Mouse (Mus musculus) liver, adult (tissue): ENCODE results near the gene Aqp9.

Source experiments
- GATA4 ChIP-seq: IDR thresholded peaks from 2 replicates; pipeline ENCODE4 v1.6.1; 2014; ENCODE audit warnings: mild to moderate bottlenecking, low read length; ENCODE audit not compliant: insufficient replicate concordance

Aqp9 gene

DNA sequence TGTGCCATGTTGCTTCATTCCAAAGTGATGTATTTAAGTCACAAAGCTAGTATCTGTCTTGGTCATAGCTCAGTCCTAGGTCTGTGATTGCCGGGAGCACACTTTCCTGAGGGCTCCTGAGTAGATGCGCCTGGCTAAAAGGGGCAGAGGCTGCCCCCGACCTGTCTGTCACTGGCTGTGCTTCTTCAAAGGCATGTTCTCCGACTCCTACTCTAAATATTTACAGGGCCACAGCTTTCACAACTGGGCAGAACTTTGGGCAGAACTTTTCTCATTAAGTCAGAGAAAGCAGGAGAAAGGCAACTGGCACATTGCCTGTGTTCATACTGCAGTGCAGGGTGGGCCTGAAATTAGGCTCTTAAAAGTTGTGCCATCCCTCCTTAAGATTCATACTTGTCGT is 36.7 kb downstream of the Aqp9 start:
- TF ChIP-seq GATA4: no peak

DNA sequence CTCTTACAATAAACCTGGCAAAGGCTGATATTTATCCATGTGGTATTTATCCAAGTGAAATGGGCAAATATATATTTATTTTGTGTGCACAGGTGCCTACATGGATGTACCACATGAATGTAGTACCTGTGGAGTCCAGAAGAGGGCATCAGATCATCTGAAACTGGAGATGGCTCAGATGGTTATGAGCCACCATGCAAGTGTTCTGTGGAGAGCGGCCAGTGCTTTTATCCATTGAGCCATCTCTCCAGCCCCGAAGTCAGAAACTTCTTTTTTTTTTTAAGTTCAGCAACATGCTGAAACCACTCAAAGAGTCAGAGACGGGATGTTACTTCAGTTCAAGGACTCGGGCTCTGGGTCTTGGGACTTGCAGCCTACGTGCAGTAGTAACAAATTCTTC is 39.6 kb downstream of the Aqp9 start:
- no peak for TF ChIP-seq GATA4

DNA sequence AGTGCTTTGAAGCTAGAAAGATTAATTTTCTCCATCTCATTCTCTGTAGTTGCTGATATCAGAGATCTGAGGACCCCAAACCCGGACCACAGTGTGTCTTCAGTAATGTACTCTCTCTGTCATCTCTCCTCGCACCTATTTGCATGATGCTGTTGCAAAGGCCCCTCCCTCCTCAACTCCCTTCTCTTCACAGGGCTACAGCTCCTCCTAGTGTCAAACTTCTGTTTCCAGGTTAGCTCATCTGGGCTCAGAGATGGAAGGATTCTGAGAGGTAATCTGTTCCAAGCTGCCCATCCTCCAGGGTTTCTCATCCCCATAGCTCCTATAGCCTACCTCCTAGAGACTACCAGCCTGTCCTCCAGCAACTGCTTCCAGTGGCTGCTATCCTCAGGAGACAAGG is 42.3 kb downstream of the Aqp9 start:
- TF ChIP-seq GATA4: no peak

DNA sequence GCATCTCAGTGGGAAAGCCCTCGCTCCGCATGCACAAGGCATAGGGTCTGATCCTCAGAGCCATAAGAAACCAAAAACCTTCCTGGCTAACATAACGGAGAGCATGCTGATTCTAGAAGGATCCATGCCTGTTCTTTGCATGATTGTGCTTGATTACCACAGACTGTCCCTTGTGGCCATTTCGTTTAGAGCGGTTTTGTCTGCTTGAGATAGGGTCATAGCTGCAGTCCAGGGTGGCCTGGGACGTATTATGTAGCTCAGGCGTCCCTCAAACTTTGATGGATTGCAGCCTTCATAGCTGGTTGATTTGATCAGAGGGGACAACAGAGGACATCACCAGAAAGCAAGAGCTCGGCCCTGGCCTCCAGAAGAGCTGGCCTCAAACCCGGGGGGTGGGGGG is 47.6 kb downstream of the Aqp9 start:
- no peak for TF ChIP-seq GATA4

DNA sequence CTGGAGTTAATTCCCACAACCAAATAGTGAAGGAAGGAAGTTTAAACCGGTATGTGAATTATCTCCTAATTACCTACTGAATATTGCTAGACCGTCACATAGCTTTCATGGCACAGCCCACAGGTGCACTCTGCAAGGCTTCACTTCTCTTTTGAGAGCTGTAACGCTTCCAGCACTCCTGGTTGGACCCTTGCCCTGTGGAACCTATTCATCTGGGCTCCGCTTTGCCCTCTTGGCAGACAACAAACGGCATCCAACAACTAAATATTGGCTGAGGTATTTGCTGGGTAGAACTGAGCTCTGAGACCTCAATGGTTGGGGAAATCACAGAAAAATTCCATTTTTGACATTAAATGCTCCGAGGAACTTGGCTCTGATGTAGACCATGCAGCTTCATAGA is 55.3 kb downstream of the Aqp9 start:
- no peak for TF ChIP-seq GATA4

DNA sequence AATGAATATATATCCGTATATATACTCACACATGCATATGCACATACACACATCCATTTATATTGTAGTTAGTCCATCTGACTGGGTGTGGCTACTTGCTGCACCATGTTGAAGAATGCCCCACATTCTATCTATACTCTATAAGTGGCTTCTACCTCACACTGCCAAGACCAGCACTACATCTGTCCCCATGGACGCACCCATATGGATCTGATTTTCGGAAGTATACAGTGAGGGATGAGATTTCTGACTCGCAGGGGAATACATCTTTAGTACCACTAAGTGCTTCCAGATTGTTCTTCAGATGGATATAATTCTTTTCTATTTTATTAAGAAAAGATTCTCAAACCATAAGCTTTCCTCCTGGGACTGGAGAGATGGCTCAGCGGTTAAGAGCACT is 65.0 kb downstream of the Aqp9 start:
- no peak for TF ChIP-seq GATA4

DNA sequence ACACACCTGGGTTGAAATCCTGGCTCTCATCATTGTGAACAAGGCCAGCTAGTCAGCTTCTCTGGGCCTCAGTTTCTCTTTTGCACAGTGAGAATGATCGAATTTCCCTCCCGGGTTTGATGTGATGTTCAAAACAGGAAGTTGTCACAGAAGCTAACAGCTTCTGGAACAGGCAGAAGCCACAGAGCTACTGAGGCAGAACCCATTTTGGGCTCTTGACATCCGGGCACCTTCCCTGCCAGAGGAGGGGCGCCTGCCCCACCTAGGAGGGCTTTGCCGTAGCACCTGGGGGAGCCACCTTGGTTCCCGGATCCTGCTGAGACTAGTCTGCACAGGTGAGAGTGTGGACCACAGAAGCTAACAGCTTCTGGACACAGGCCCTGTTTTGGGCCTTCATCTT is 74.4 kb downstream of the Aqp9 start:
- no peak for TF ChIP-seq GATA4

DNA sequence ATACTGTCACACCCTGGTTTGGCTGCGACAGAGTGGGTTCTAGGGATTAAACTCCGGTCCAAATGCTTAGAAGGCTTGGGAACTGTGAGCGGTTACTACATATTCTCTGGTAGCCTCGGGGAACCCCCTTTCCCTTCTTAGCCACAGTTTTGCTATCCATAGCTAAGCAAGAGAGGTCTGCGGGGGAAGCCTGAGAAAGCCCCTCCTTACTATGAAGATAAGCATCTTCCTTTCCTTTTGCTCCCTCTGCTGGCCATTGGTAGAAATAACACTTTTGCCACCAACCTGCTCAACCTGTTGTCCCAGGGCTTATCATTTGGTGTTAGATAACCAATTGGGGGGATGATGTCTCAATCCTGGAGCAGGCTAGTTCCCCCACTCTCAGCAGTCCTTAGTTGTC is 76.4 kb downstream of the Aqp9 start:
- TF ChIP-seq GATA4: peak; percentile 93

DNA sequence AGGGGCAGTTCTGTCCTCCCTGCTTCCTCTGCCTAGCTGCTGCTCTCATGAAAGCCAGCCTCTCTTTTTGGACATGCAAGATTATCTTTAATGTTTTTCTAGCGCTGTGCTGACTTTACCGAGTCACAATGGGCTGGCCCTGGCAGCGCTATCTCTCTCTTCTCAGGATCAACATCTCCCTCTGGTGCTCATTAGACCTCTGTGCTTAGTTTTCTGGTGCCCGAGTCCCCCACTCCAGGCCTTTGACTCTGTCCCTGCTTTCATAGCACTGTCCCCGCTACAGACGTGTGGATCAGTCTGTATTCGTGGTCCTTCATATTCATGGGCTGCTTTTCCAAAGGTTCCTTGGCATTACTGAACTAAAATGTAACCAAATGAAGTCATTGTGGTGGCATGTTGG is 89.3 kb downstream of the Aqp9 start:
- TF ChIP-seq GATA4: no peak

DNA sequence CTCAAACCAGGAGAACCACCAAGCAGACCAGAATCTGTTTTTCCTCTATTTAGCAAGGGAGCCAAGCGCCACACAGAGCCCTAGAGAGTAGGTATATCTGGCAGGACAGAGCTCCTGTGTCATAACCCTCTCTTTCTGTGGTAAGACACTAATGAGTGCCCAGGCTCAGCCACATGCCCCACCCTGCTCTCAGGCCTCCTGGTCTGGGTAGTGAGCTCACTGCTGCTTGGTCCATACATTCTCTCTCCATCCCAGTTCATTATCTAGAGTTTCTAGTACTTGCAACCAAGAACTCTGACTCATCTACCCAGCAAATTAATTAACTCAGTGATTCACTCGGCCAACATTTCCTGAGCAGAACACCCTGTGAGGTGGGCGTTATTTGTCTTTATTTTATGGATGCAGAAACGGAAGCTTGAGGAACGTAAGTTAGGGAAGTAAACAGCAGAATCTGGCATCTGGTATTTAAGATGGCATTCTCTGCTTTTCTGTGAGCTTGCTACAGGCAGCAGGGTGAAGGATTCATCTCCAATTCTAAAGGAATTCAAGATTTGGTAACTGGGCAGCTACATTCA is 91.1 kb downstream of the Aqp9 start:
- TF ChIP-seq GATA4: no peak

DNA sequence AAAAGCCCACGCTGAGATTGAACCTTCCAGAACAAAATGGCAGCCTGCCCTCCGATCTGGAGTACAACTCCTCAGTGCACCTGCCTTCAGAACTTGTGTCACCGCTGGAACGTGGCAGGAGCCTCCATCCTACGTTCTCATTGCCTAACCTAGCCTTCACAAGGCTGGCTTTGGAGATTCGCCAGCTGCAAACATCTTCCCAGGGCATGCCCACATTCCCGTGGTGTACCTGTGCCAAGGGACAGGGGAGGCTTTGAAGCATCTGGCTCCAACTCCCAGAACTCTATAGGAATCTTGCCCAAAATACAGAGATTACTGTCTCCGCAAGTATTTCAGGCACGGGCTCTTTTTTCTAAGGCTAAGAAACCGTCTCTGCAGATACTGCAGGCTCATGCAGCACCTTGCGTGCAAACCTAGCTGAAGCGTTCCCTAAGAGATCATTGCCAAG is 92.3 kb downstream of the Aqp9 start:
- TF ChIP-seq GATA4: no peak

DNA sequence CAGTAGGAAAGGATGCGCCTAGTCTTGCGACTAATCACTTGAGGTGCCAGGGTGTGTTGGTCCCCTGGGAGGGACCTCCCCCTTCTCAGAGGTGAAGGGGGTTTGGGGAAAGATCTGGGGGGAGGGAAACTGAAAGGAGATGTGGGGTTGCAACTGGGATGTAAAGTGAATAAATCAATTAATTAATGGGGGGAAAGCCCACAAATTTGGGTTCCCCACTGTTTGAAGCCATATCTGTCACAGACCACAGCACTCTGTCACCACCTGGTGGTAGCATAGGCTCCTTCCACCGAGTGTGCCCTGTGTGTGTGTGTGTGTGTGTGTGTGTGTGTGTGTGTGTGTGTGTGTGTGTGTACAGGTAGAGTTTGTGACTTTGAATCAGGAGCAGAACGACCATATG is 94.7 kb downstream of the Aqp9 start:
- TF ChIP-seq GATA4: no peak

DNA sequence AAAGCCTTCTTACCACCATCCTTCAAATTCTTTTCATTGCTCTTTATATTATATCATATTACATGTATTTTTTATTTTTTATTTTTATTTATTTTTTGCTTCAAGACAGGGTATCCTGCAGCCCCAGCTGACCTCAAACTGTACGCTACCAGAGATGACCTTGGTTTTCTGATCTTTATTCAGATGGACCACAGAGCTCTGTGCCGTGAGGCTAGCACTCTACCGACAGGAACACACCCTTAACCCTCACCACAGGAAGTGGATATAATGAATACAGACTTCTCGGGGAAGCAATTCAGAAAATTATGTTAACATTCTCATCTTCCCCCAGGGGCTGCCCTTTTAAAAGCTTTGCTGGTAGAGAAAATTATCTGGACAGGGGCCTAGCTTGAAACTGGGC is 95.4 kb downstream of the Aqp9 start:
- TF ChIP-seq GATA4: no peak

DNA sequence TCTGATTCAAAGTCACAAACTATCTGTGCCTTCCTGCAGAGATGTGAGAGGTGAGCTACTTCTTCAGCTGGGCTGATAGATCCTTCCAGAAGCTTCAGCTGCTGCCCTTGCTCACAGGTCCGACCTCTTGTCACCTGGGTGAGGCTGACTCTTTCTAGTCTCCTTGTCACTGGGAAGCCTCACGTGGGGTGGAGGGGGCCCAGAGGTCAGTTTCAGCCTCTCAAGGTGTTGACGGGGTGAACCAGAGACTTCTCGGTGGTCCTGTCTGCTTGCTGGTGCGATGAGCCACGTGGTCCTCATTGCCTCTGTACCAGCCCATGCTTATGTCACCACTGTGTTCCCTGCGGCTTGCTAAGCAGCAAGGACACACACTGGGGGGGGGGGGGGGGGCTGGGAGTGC is 96.0 kb downstream of the Aqp9 start:
- TF ChIP-seq GATA4: no peak

DNA sequence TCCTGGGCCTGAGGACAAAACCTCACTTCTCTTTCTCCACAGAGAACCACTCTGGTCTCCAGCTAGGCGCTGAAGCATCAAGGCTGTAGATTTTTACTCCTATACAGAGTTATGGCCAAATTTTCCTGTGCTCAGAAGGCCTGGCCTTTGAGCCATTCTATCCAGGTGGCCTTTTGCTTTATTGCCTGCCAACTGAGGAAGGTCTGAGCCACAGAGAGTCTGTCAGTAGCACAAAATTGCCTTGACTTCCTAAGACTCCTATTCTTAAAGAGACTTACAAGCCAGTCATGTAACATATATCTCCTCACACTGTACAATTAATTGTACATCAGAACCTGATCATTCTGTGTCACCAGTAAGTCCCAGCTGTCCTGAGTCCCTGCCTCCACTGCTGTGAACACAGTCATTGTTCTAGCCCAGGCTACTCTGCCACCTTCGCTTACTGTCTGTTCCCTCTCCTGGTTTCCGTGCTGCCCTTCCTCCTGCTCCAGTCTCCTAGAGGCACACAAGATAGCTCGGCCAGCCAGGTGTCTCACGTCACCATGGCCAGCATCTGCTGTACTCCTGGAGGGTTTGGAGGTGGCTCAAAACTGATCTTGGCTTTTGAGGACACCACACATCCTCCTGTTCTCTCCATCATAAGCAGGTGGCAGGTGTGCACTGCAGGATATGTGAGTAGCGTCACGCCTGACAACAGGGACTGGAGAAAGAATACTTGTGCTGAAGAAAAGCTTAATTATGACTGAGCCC is 96.7 kb downstream of the Aqp9 start:
- TF ChIP-seq GATA4: no peak

DNA sequence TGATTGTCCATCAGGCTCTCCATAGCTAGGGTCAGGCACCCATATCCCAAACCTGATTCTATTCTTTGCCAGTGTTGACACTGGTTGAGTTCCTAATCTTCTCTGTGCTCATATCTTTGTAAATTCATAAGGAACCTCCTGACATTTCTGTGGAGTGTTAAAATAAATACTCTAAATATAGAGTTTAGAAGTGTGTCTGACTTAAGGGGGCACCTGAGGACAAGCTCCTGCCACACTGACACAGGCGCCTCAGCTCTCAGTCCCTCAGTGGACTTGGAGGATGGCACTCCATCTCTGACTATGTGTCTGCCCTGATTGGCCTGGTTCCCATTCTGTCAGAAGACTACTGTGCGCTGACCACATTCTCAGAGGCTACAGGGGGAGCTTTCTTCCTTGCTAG is 97.9 kb downstream of the Aqp9 start:
- TF ChIP-seq GATA4: no peak

DNA sequence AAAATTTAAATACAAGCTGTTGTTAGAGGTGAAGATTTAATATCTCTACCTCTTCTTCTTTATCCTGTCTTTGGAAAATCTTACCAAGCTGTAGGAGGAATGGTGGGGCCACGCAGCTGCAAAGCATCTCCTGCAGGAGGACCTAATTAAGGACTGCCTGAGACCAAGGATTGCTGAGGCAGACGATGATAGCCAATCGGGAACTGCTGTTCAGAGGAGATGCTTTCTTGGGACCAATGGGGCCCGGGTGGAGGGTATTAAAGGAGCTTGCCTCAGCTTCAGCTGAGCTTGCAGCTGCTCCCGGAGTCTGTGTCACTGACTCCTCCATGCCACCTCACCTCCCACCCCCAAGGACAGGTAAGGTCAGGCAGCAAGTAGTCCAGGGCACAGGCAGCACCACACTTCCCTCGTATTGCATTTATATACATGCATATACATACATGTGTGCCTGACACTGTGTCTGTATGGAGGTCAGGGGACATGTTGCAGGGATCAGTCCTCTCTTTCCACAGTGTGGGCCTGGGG is 99.6 kb downstream of the Aqp9 start:
- TF ChIP-seq GATA4: no peak

DNA sequence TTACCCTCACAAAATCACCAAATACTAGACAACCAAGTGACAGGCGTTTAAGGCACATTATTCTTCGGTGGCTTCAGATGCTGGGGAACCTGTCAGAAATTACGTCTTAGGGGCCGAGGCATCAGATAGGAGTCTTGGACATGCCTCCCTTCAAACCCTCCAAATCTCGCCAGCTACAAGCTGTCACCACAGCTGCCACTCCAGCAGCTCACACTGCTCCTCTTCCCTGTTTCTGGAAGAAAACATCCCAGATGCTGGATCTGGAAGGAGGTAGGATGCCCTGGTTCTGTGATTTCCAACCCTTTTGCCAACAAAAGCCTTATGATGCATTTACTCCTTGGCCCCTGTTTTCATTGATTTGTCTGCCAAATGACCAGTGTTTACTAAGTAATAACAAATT is 101.3 kb downstream of the Aqp9 start:
- no peak for TF ChIP-seq GATA4

DNA sequence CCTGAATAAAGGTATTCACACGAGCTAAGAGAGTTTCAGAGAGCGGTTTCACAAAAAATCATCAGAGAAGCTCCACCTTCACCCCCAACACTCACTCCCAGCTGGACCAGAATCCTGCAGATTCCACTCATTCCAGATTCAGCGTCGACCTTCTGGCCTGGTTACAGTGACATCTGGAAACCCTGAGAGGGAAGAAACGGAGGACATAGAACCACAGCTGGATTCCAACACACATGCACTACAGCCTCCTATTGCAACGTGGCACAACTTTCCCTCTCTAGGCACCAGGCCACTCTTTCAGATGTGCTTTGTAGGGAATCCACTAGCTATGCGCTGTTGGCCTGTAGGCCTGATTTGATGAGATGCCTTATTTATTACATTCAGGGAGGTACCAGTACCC is 102.0 kb downstream of the Aqp9 start:
- no peak for TF ChIP-seq GATA4
